10 mouse cellular contexts compared by ENCODE assay signal in the genomic region with DNA sequence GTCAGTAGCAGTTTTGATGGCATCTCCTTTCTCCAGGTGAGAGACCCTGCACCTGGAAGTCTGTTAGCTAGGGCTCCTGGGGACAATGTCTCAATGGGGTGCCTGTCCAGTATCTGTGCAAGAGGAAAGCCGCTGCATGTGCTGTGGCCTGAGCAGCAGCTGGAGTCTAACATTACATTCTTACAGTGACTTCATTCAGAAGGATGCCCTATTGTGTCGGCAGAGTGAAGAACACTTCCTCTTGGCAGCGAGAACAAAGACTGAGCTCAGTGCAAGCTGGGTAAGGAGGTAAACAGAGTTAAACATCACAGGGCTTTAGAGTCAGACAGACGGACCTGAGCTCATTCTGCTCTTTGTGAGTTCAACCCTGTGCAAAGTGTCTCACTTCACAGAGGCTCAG.
DNase-seq lines count a peak whose midpoint lies in the region; ATAC-seq lines count a peak whose summit lies in the region.
"Had no signal": no experiment of that assay in that cellular context is flagged by ENCODE, and none has a peak within 500 bp of the region (broad histone marks: within the 10 kb centered on the region; RNA-seq: fewer than 3 reads in every experiment).

No protein-coding gene starts in this region.

- no peak overlapping the region for H3K4me2 ChIP-seq in forebrain, embryonic 13.5 days
- H3K4me2 ChIP-seq in forebrain, embryonic 12.5 days: no peak overlapping the region
- H3K4me2 ChIP-seq in lung, embryonic 15.5 days: no peak overlapping the region
- H3K4me2 ChIP-seq in limb, embryonic 13.5 days (replicated peaks): no peak overlapping the region
- 0 out of 2 replicates have a peak overlapping the region, but pooled peaks have one; percentile 12 for H3K4me2 ChIP-seq in neural tube, embryonic 12.5 days (replicated peaks)
- no peak overlapping the region for H3K4me2 ChIP-seq in liver, embryonic 12.5 days
- H3K4me2 ChIP-seq: stomach, embryonic 15.5 days had no signal

- no peak overlapping the region for H3K9ac ChIP-seq in forebrain, embryonic 13.5 days
- H3K9ac ChIP-seq in forebrain, embryonic 12.5 days: no peak overlapping the region
- H3K9ac ChIP-seq in lung, embryonic 15.5 days: no peak overlapping the region
- H3K9ac ChIP-seq in limb, embryonic 13.5 days: no peak overlapping the region
- no peak overlapping the region for H3K9ac ChIP-seq in neural tube, embryonic 12.5 days
- H3K9ac ChIP-seq in liver, embryonic 12.5 days: no peak overlapping the region
- H3K9ac ChIP-seq: liver, embryonic 14.5 days; stomach, embryonic 15.5 days had no signal

- H3K9me3 ChIP-seq in forebrain, embryonic 13.5 days (replicated peaks): no peaks in the 10 kb centered on the region
- no peaks in the 10 kb centered on the region for H3K9me3 ChIP-seq in forebrain, embryonic 12.5 days
- H3K9me3 ChIP-seq in lung, embryonic 15.5 days: no peaks in the 10 kb centered on the region
- H3K9me3 ChIP-seq in limb, embryonic 13.5 days: no peaks in the 10 kb centered on the region; the same call in 1 of the 2 replicates
- no peaks in the 10 kb centered on the region for H3K9me3 ChIP-seq in neural tube, embryonic 12.5 days
- H3K9me3 ChIP-seq in liver, embryonic 12.5 days (replicated peaks): no peaks in the 10 kb centered on the region
- H3K9me3 ChIP-seq: stomach, embryonic 15.5 days had no signal

- ATAC-seq in forebrain, embryonic 13.5 days: peak; percentile 38; the same call in 1 of the 2 replicates
- no peak for ATAC-seq in forebrain, embryonic 12.5 days (ENCODE audit: low FRiP score)
- peak; percentile 28; the same call in 1 of the 2 replicates for ATAC-seq in lung, embryonic 15.5 days (ENCODE audit: borderline replicate concordance, extremely low read depth, low FRiP score, low TSS enrichment)
- peak; percentile 20; the same call in 1 of the 2 replicates for ATAC-seq in limb, embryonic 13.5 days (ENCODE audit: low FRiP score, low read depth)
- ATAC-seq in neural tube, embryonic 12.5 days (ENCODE audit: low FRiP score, low read depth): peak; percentile 62; the same call in 1 of the 2 replicates
- no peak for ATAC-seq in liver, embryonic 12.5 days

- no peak overlapping the region for H3K4me3 ChIP-seq in forebrain, embryonic 13.5 days
- no peak overlapping the region for H3K4me3 ChIP-seq in forebrain, embryonic 12.5 days (replicated peaks)
- no peak overlapping the region for H3K4me3 ChIP-seq in lung, embryonic 15.5 days
- H3K4me3 ChIP-seq in limb, embryonic 13.5 days: no peak overlapping the region
- H3K4me3 ChIP-seq in neural tube, embryonic 12.5 days: no peak overlapping the region
- no peak overlapping the region for H3K4me3 ChIP-seq in liver, embryonic 12.5 days
- H3K4me3 ChIP-seq: stomach, embryonic 15.5 days had no signal

- no peaks in the 10 kb centered on the region for H3K27me3 ChIP-seq in forebrain, embryonic 13.5 days
- H3K27me3 ChIP-seq in forebrain, embryonic 12.5 days: no peaks in the 10 kb centered on the region
- no peaks in the 10 kb centered on the region for H3K27me3 ChIP-seq in lung, embryonic 15.5 days
- peaks cover 51% of the 10 kb centered on the region for H3K27me3 ChIP-seq in limb, embryonic 13.5 days
- H3K27me3 ChIP-seq in neural tube, embryonic 12.5 days (replicated peaks): no peaks in the 10 kb centered on the region; the same call in 1 of the 2 replicates
- peaks cover 10% of the 10 kb centered on the region for H3K27me3 ChIP-seq in liver, embryonic 12.5 days (replicated peaks)
- H3K27me3 ChIP-seq: stomach, embryonic 15.5 days had no signal

- no peak for DNase-seq in lung, postnatal 25 days (ENCODE audit: low spot score)
- no peak for DNase-seq in layer of hippocampus, adult 8-10 months (ENCODE audit: low spot score in 2 of 2)

- 6% methylated on average over 4 of the region's 4 CpGs for WGBS in forebrain, embryonic 13.5 days
- 8% methylated on average over 4 of the region's 4 CpGs for WGBS in forebrain, embryonic 12.5 days
- 7% methylated on average over 4 of the region's 4 CpGs for WGBS in lung, embryonic 15.5 days
- WGBS in limb, embryonic 13.5 days: 30% methylated on average over 4 of the region's 4 CpGs
- WGBS in neural tube, embryonic 12.5 days: 3% methylated on average over 4 of the region's 4 CpGs
- WGBS in liver, embryonic 12.5 days (ENCODE audit: insufficient replicate concordance): 24% methylated on average over 4 of the region's 4 CpGs

- peaks cover 11% of the 10 kb centered on the region for H3K4me1 ChIP-seq in forebrain, embryonic 13.5 days
- peaks cover 11% of the 10 kb centered on the region for H3K4me1 ChIP-seq in forebrain, embryonic 12.5 days
- H3K4me1 ChIP-seq in lung, embryonic 15.5 days: peaks cover 50% of the 10 kb centered on the region
- peaks cover 27% of the 10 kb centered on the region for H3K4me1 ChIP-seq in limb, embryonic 13.5 days
- peaks cover 20% of the 10 kb centered on the region for H3K4me1 ChIP-seq in neural tube, embryonic 12.5 days
- H3K4me1 ChIP-seq in liver, embryonic 12.5 days: no peaks in the 10 kb centered on the region

- no peak overlapping the region for H3K27ac ChIP-seq in forebrain, embryonic 13.5 days
- no peak overlapping the region for H3K27ac ChIP-seq in forebrain, embryonic 12.5 days
- H3K27ac ChIP-seq in lung, embryonic 15.5 days: peak overlapping the region; percentile 82
- no peak overlapping the region for H3K27ac ChIP-seq in limb, embryonic 13.5 days
- H3K27ac ChIP-seq in neural tube, embryonic 12.5 days: no peak overlapping the region
- no peak overlapping the region for H3K27ac ChIP-seq in liver, embryonic 12.5 days
- H3K27ac ChIP-seq: liver, embryonic 14.5 days; stomach, embryonic 15.5 days had no signal

- H3K36me3 ChIP-seq in forebrain, embryonic 13.5 days (ENCODE audit: poor library complexity, severe bottlenecking): no peaks in the 10 kb centered on the region
- no peaks in the 10 kb centered on the region for H3K36me3 ChIP-seq in forebrain, embryonic 12.5 days (replicated peaks)
- H3K36me3 ChIP-seq in lung, embryonic 15.5 days: no peaks in the 10 kb centered on the region
- no peaks in the 10 kb centered on the region for H3K36me3 ChIP-seq in limb, embryonic 13.5 days
- no peaks in the 10 kb centered on the region for H3K36me3 ChIP-seq in neural tube, embryonic 12.5 days
- no peaks in the 10 kb centered on the region for H3K36me3 ChIP-seq in liver, embryonic 12.5 days
- H3K36me3 ChIP-seq: stomach, embryonic 15.5 days had no signal

Comparison
In these comparisons a context has a peak if more than half of its experiments do, and no peak if none do; other contexts are left out.
1. ATAC-seq: peak in forebrain, embryonic 13.5 days (single experiment), lung, embryonic 15.5 days (single experiment), limb, embryonic 13.5 days (single experiment) and neural tube, embryonic 12.5 days (single experiment); none in forebrain, embryonic 12.5 days (single experiment) and liver, embryonic 12.5 days (single experiment).